Mouse (Mus musculus) limb, embryonic 12.5 days (tissue): Measurements from ENCODE around the gene Bpifc. TPM values are rescaled to one million over a fixed set of nuclear protein-coding genes. Genes with fewer than 3 reads are reported as not detected.

ENCODE experiments used
- ATAC-seq: fragments of 200-750 bp; cut with Nextera tagmentation; 2 replicates; pipeline ENCODE4 v1.8.0; 2017; ENCODE audit warnings: low read depth, moderate TSS enrichment; ENCODE audit not compliant: insufficient number of reproducible peaks, insufficient read depth, low FRiP score, low TSS enrichment
- H3K27ac ChIP-seq: fragments of 300-500 bp; sonication (generic); 2 replicates; pipeline ENCODE4 v1.5.1; 2016; ENCODE audit warnings: mild to moderate bottlenecking, moderate library complexity
- H3K27me3 ChIP-seq: fragments of 300-500 bp; sonication (generic); 2 replicates; pipeline ENCODE4 v1.6.1; 2016; ENCODE audit warnings: mild to moderate bottlenecking, moderate library complexity
- H3K36me3 ChIP-seq: fragments of 300-500 bp; sonication (generic); 2 replicates; pipeline ENCODE4 v1.6.1; 2016; ENCODE audit warnings: mild to moderate bottlenecking, moderate library complexity
- H3K4me1 ChIP-seq: fragments of 300-500 bp; sonication (generic); replicated peaks from 2 replicates; pipeline ENCODE4 v1.6.1; 2016
- H3K4me2 ChIP-seq: fragments of 300-500 bp; sonication (generic); 2 replicates; pipeline ENCODE4 v1.6.1; 2016; ENCODE audit warnings: mild to moderate bottlenecking, moderate library complexity
- H3K4me3 ChIP-seq: fragments of 300-500 bp; sonication (generic); replicated peaks from 2 replicates; pipeline ENCODE4 v1.5.1; 2016; ENCODE audit warnings: mild to moderate bottlenecking
- H3K9ac ChIP-seq: fragments of 300-500 bp; sonication (generic); replicated peaks from 2 replicates; pipeline ENCODE4 v1.6.1; 2016; ENCODE audit warnings: mild to moderate bottlenecking, moderate library complexity
- H3K9me3 ChIP-seq: fragments of 300-500 bp; sonication (generic); 2 replicates; pipeline ENCODE4 v1.6.1; 2016; ENCODE audit warnings: mild to moderate bottlenecking, moderate library complexity
- WGBS: fragments of 180-500 bp; shearing (Covaris S2); methylation state at CpG from one replicate; pipeline ENCODE4 v1.1.7; 2016; 5-methylcytosine and 5-hydroxymethylcytosine counted together
- polyA plus RNA-seq: library from polyadenylated mRNA; unstranded; fragments of >200 nt; fragmentation: Nextera tagmentation; extraction: Ambion mirVana; gene quantifications from 2 replicates; pipeline ENCODE4 v1.2.1, GENCODE M21; 2016

Bpifc gene
- polyA plus RNA-seq, 1 experiment from 2014 or later: 0.16 TPM

GRCm38 (mm10) chr10:85953401-85953800 lies 58.3 kb downstream of the Bpifc start:
- no peaks in the 10 kb centered on the region; the same call in 1 of the 2 replicates for H3K4me1 ChIP-seq
- H3K9me3 ChIP-seq: no peaks in the 10 kb centered on the region
- no peak overlapping the region for H3K9ac ChIP-seq
- no peak overlapping the region for H3K27ac ChIP-seq
- no peak overlapping the region for H3K4me2 ChIP-seq
- no peak overlapping the region for H3K4me3 ChIP-seq
- H3K27me3 ChIP-seq: no peaks in the 10 kb centered on the region
- ATAC-seq: no peak
- WGBS: 80% methylated on average over 3 of the region's 3 CpGs
- H3K36me3 ChIP-seq: peaks cover 68% of the 10 kb centered on the region

GRCm38 (mm10) chr10:85951765-85952443 lies 59.8 kb downstream of the Bpifc start:
- H3K27ac ChIP-seq: no peak overlapping the region
- no peak overlapping the region for H3K4me2 ChIP-seq
- H3K4me3 ChIP-seq: no peak overlapping the region
- no peaks in the 10 kb centered on the region; the same call in 1 of the 2 replicates for H3K4me1 ChIP-seq
- 94% methylated on average over 6 of the region's 6 CpGs for WGBS
- no peak for ATAC-seq
- H3K27me3 ChIP-seq: no peaks in the 10 kb centered on the region
- no peak overlapping the region for H3K9ac ChIP-seq
- no peaks in the 10 kb centered on the region for H3K9me3 ChIP-seq
- H3K36me3 ChIP-seq: peaks cover 81% of the 10 kb centered on the region

- 92% methylated on average over 8 of the region's 8 CpGs for WGBS
- Histone ChIP-seq H3K27me3 (no peaks in the 10 kb centered on the region), H3K36me3 (peaks cover 93% of the 10 kb centered on the region), H3K4me2 (no peak overlapping the region), H3K9me3 (no peaks in the 10 kb centered on the region), H3K27ac (no peak overlapping the region), H3K4me1 (no peaks in the 10 kb centered on the region), H3K9ac (no peak overlapping the region), H3K4me3 (no peak overlapping the region)
- no peak for ATAC-seq
Measured at GRCm38 (mm10) chr10:85948483-85949196, 63.1 kb downstream of the Bpifc start.

GRCm38 (mm10) chr10:85936280-85936965 lies 75.3 kb downstream of the Bpifc start:
- no peaks in the 10 kb centered on the region for H3K4me1 ChIP-seq
- no peaks in the 10 kb centered on the region for H3K27me3 ChIP-seq
- no peak for ATAC-seq
- peaks cover 10% of the 10 kb centered on the region for H3K9me3 ChIP-seq
- no peak overlapping the region for H3K4me2 ChIP-seq
- no peak overlapping the region for H3K4me3 ChIP-seq
- 82% methylated on average over 6 of the region's 6 CpGs for WGBS
- H3K36me3 ChIP-seq: peaks cover 55% of the 10 kb centered on the region
- no peak overlapping the region for H3K9ac ChIP-seq
- H3K27ac ChIP-seq: no peak overlapping the region

- Histone ChIP-seq H3K27ac (no peak overlapping the region), H3K4me1 (peaks cover 16% of the 10 kb centered on the region), H3K9ac (no peak overlapping the region), H3K9me3 (no peaks in the 10 kb centered on the region), H3K36me3 (no peaks in the 10 kb centered on the region), H3K27me3 (peaks cover 41% of the 10 kb centered on the region), H3K4me2 (no peak overlapping the region), H3K4me3 (no peak overlapping the region)
- 89% methylated on average over 11 of the region's 11 CpGs for WGBS
- no peak for ATAC-seq
Measured at GRCm38 (mm10) chr10:85929962-85930361, 81.7 kb downstream of the Bpifc start.

GRCm38 (mm10) chr10:85929208-85929591 lies 82.5 kb downstream of the Bpifc start:
- 54% methylated on average over 11 of the region's 11 CpGs for WGBS
- H3K4me1 ChIP-seq: peaks cover 16% of the 10 kb centered on the region
- peaks cover 41% of the 10 kb centered on the region for H3K27me3 ChIP-seq
- no peaks in the 10 kb centered on the region for H3K9me3 ChIP-seq
- H3K36me3 ChIP-seq: no peaks in the 10 kb centered on the region
- H3K4me3 ChIP-seq: peak overlapping the region; percentile 55
- H3K4me2 ChIP-seq: peak overlapping the region; percentile 95
- no peak overlapping the region for H3K27ac ChIP-seq
- no peak overlapping the region for H3K9ac ChIP-seq
- ATAC-seq: no peak

GRCm38 (mm10) chr10:85928499-85929207 lies 83.0 kb downstream of the Bpifc start:
- Histone ChIP-seq H3K36me3 (no peaks in the 10 kb centered on the region), H3K27me3 (peaks cover 41% of the 10 kb centered on the region), H3K9me3 (no peaks in the 10 kb centered on the region), H3K4me1 (peaks cover 16% of the 10 kb centered on the region), H3K4me3 (peak overlapping the region; percentile 55), H3K27ac (no peak overlapping the region), H3K4me2 (peak overlapping the region; percentile 95), H3K9ac (peak overlapping the region; percentile 54)
- WGBS: 1% methylated on average over 63 of the region's 63 CpGs
- peak; percentile 80; the same call in 1 of the 2 replicates for ATAC-seq

- no peak for ATAC-seq
- H3K4me3 ChIP-seq: peak within 1 kb of the TSS; percentile 55
- no peak within 1 kb of the TSS for H3K27ac ChIP-seq
- no peaks in the 10 kb centered on the region for H3K36me3 ChIP-seq
- H3K9ac ChIP-seq: peak within 1 kb of the TSS; percentile 54
- 3% methylated on average over 23 of the region's 23 CpGs for WGBS
- peaks cover 41% of the 10 kb centered on the region for H3K27me3 ChIP-seq
- H3K4me2 ChIP-seq: peak within 1 kb of the TSS; percentile 95
- peaks cover 16% of the 10 kb centered on the region for H3K4me1 ChIP-seq
- H3K9me3 ChIP-seq: no peaks in the 10 kb centered on the region
Measured at GRCm38 (mm10) chr10:85927676-85928445, 83.8 kb downstream of the Bpifc start, which contains the start of gene Ascl4. Gene Ascl4, plus strand, starts transcription at chr10:85927681.

GRCm38 (mm10) chr10:85916498-85917309 lies 95.0 kb downstream of the Bpifc start, which contains the start of gene Prdm4:
Gene Prdm4, minus strand, starts transcription at chr10:85917142.
- Histone ChIP-seq H3K27ac (peak within 1 kb of the TSS; percentile 84), H3K9me3 (no peaks in the 10 kb centered on the region), H3K4me3 (peak within 1 kb of the TSS; percentile 99), H3K4me2 (peak within 1 kb of the TSS; percentile 83), H3K27me3 (peaks cover 5% of the 10 kb centered on the region; the same call in 1 of the 2 replicates), H3K9ac (peak within 1 kb of the TSS; percentile 92), H3K4me1 (peaks cover 11% of the 10 kb centered on the region), H3K36me3 (peaks cover 29% of the 10 kb centered on the region)
- WGBS: under 1% methylated on average over 90 of the region's 90 CpGs
- ATAC-seq: peak; percentile 99
